Mouse (Mus musculus) hindbrain, embryonic 16.5 days (tissue): Measurements from ENCODE around the gene Lbhd2. TPM values are rescaled to one million over a fixed set of nuclear protein-coding genes. Genes with fewer than 3 reads are reported as not detected.
A peak's percentile ranks its signal among the peaks of the same experiment; 100 is the strongest.

Source experiments
- ATAC-seq: fragments of 200-750 bp; cut with Nextera tagmentation; 2 replicates; pipeline ENCODE4 v1.8.0; 2017; ENCODE audit warnings: moderate TSS enrichment, moderate library complexity
- H3K27ac ChIP-seq: fragments of 300-500 bp; sonication (generic); 2 replicates; pipeline ENCODE4 v1.5.1; 2014; ENCODE audit warnings: low read depth, mild to moderate bottlenecking, control low read depth, low read length, moderate library complexity
- H3K27me3 ChIP-seq: fragments of 300-500 bp; sonication (generic); replicated peaks from 2 replicates; pipeline ENCODE4 v1.6.1; 2014; ENCODE audit warnings: low read length; ENCODE audit not compliant: control insufficient read depth, insufficient read depth
- H3K36me3 ChIP-seq: fragments of 300-500 bp; sonication (generic); 2 replicates; pipeline ENCODE4 v1.6.1; 2014; ENCODE audit warnings: mild to moderate bottlenecking, low read length, moderate library complexity, mixed read lengths; ENCODE audit not compliant: control insufficient read depth, insufficient read depth
- H3K4me1 ChIP-seq: fragments of 300-500 bp; sonication (generic); 2 replicates; pipeline ENCODE4 v1.6.1; 2014; ENCODE audit warnings: low read depth, low read length; ENCODE audit not compliant: control insufficient read depth, insufficient read depth
- H3K4me2 ChIP-seq: fragments of 300-500 bp; sonication (generic); 2 replicates; pipeline ENCODE4 v1.6.1; 2014; ENCODE audit warnings: mild to moderate bottlenecking, low read length, control low read depth, moderate library complexity
- H3K4me3 ChIP-seq: fragments of 300-500 bp; sonication (generic); 2 replicates; pipeline ENCODE4 v1.5.1; 2014; ENCODE audit warnings: mild to moderate bottlenecking, low read length, control low read depth, moderate library complexity
- H3K9ac ChIP-seq: fragments of 300-500 bp; sonication (generic); 2 replicates; pipeline ENCODE4 v1.6.1; 2014; ENCODE audit warnings: low read depth, mild to moderate bottlenecking, control low read depth, low read length, moderate library complexity
- H3K9me3 ChIP-seq: fragments of 300-500 bp; sonication (generic); 2 replicates; pipeline ENCODE4 v1.6.1; 2014; ENCODE audit warnings: mild to moderate bottlenecking, low read length, moderate library complexity; ENCODE audit not compliant: control insufficient read depth
- WGBS: fragments of 180-500 bp; shearing (Covaris S2); extraction: QIAGEN DNeasy Blood & Tissue Kit; methylation state at CpG from one replicate; pipeline ENCODE4 v1.1.7; 2014; 5-methylcytosine and 5-hydroxymethylcytosine counted together
- polyA plus RNA-seq: library from polyadenylated mRNA; unstranded; fragments of >200 nt; fragmentation: Nextera tagmentation; extraction: Ambion mirVana; gene quantifications from 2 replicates; pipeline ENCODE4 v1.2.1, GENCODE M21; 2015

Lbhd2 gene
- polyA plus RNA-seq, result 2.5 and 3.3 TPM in 2 replicates

DNA sequence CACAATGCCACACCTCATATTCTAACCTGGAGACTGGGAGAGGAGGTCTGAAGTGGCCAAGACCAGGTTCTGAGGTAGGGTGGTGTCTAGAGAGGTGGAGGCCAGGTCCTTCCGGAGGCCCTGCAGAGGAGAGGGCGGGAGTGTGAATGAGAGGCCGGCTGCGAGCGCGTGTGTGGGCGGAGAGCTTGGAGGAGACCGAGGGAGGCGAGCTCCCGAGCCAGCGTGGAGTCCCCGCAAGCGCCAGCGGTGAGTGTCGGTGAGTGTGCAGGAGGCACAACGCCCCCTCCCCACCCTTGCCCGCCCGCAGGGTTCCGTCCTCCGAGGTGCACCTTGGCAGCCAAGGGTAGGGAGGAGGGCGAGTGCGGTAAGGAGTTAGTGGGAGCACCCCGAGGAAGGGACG, at the start of gene Lbhd2:
Gene Lbhd2 (plus strand): TSS at position 188 of the 400 bp plus-strand sequence.
- H3K4me3 ChIP-seq, result peak within 1 kb of the TSS; percentile 13; the same call in 1 of the 2 replicates
- peak within 1 kb of the TSS; percentile 42 for H3K4me2 ChIP-seq
- H3K27ac ChIP-seq, result no peak within 1 kb of the TSS
- 0 out of 2 replicates have a peak, but pooled peaks cover 2% of the 10 kb centered on the region for H3K9me3 ChIP-seq
- H3K27me3 ChIP-seq, result peaks cover 9% of the 10 kb centered on the region
- peak within 1 kb of the TSS; percentile 1; the same call in 1 of the 2 replicates for H3K9ac ChIP-seq
- no peak for ATAC-seq
- H3K36me3 ChIP-seq, result no peaks in the 10 kb centered on the region
- peaks cover 10% of the 10 kb centered on the region for H3K4me1 ChIP-seq
- 3% methylated on average over 23 of the region's 24 CpGs for WGBS

DNA sequence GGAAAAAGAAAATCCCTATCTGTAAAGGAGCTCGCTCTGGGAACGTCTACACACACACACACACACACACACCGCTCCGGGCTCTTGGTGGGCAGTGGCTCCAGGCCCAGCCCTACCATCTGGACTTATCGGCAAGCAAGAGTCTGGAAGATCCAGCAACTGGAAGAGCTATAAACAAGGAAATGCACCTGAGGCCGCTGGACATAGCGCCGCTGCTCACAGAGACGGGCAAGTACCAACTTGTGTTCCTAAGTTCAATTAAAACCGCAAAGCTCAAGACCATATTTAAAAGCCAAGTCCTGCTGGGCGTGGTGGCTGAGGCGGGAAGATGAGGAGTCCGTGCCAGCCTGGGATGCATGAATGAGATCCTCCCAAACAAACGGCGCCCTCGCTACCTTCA, 45.9 kb upstream of the Lbhd2 start:
- H3K9me3 ChIP-seq, result no peaks in the 10 kb centered on the region
- H3K27me3 ChIP-seq, result no peaks in the 10 kb centered on the region
- no peak overlapping the region for H3K9ac ChIP-seq
- H3K4me2 ChIP-seq, result no peak overlapping the region
- no peaks in the 10 kb centered on the region for H3K36me3 ChIP-seq
- H3K27ac ChIP-seq, result no peak overlapping the region
- peaks cover 17% of the 10 kb centered on the region for H3K4me1 ChIP-seq
- 80% methylated on average over 16 of the region's 16 CpGs for WGBS
- ATAC-seq, result peak; percentile 40; the same call in 1 of the 2 replicates
- no peak overlapping the region for H3K4me3 ChIP-seq

DNA sequence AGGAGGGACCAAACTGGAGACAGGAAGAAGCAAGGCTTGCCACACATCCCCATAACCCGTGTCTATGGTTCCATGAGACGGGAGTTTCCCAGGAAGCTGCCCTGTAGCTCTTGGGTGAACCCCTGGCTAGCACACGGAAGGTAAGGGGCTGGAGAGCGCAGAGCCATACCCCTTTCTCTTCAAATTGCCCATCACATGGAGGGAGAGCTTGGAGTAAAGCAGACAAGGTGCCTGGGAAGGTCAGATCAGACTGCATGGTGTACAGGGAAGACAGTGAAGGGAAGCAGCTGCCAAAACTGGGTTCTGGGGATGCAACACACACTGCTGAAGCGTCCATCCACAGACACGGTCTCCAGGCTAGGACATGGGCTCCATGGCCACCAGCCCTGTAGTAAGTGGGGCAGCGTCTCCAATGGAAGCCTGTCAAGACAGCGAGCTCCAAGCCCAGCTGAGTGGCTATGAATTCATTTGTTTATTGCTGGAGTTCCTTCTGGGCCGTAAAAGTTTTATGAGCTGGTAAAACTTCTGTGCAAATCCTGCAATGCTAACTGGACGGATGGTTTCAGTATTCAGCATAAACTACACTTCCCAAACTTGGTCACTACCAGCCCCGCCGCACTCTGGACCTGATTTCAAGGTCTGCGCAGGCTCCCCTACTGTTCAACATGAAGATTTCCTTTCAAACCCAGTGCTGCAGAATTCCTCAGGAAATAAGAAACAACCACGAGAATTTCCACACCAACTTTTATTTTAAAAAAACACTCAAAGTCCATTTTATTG, 45.1 kb upstream of the Lbhd2 start:
- H3K27ac ChIP-seq, result no peak overlapping the region
- H3K9me3 ChIP-seq, result no peaks in the 10 kb centered on the region
- H3K9ac ChIP-seq, result no peak overlapping the region
- no peaks in the 10 kb centered on the region for H3K27me3 ChIP-seq
- H3K36me3 ChIP-seq, result no peaks in the 10 kb centered on the region
- H3K4me2 ChIP-seq, result no peak overlapping the region
- 82% methylated on average over 14 of the region's 14 CpGs for WGBS
- peaks cover 14% of the 10 kb centered on the region for H3K4me1 ChIP-seq
- no peak overlapping the region for H3K4me3 ChIP-seq
- 0 out of 2 replicates have a peak, but pooled peaks have one; percentile 4 for ATAC-seq

DNA sequence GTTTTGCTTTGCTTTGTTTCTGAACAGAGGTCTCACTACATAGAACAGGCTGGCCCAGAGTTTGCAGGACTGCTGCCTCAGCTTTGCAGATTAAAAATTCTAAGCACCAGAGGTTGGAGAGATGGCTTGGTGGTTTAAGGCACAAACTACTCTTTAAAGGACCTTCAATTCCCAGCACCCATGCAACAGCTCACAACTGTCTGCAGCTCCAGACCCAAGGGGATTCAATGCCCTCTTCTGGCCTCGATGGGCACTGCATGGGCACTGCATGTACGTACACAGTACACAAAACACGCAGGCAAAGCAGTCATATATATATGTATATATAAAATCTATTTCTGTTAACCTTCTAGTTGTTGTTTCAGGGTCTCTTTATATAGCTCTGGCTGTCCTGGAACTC, 42.4 kb upstream of the Lbhd2 start:
- H3K27ac ChIP-seq, result no peak overlapping the region
- H3K36me3 ChIP-seq, result no peaks in the 10 kb centered on the region
- H3K27me3 ChIP-seq, result no peaks in the 10 kb centered on the region
- no peak overlapping the region for H3K4me3 ChIP-seq
- no peak overlapping the region for H3K9ac ChIP-seq
- peaks cover 17% of the 10 kb centered on the region for H3K4me1 ChIP-seq
- ATAC-seq, result no peak
- no peak overlapping the region for H3K4me2 ChIP-seq
- H3K9me3 ChIP-seq, result no peaks in the 10 kb centered on the region
- 90% methylated on average over 3 of the region's 3 CpGs for WGBS

DNA sequence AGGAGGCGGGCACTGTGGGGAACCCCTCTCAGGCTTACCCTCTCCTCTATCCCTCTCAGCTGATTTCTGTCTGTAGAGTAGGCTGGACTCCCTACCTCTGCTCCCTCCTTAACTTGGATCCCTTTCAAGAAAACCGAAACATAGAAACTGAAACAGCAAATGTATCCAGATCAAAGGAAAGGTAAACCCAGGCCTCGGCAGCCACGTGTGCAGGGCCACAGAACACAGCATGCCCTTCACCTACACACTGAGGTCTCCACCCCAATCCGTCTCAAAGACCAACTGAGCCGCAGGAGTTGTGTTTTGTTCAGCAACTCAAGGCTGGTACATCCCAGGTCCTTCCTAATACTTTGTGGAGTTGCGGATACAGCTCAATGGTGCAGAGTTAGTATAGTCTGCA, 39.5 kb upstream of the Lbhd2 start:
- H3K36me3 ChIP-seq, result no peaks in the 10 kb centered on the region
- 80% methylated on average over 7 of the region's 7 CpGs for WGBS
- no peak for ATAC-seq
- H3K27me3 ChIP-seq, result no peaks in the 10 kb centered on the region
- peaks cover 8% of the 10 kb centered on the region for H3K4me1 ChIP-seq
- no peak overlapping the region for H3K9ac ChIP-seq
- no peak overlapping the region for H3K27ac ChIP-seq
- H3K4me2 ChIP-seq, result no peak overlapping the region
- H3K4me3 ChIP-seq, result no peak overlapping the region
- H3K9me3 ChIP-seq, result no peaks in the 10 kb centered on the region

DNA sequence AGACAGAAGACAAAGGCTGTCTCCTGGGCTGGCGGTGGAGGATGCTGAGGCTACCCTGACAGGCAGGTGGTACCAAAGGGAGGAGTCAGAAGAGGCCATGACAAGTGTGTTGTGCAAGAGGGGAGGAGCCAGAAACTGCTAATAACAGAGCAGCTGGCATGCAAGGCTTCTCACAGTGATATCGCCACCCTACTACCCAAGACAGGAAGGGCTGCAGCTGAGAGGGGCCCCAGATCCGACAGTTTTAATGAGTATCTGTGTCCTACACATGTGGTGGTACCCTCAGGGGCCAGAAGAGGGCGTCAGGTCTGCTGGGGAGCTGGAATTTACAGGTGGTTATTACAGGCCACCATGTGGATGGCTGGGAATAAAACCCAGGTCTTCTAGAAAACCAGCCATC, 36.4 kb upstream of the Lbhd2 start:
- Histone ChIP-seq H3K4me3 (no peak overlapping the region), H3K36me3 (no peaks in the 10 kb centered on the region), H3K9ac (no peak overlapping the region), H3K9me3 (no peaks in the 10 kb centered on the region), H3K4me2 (no peak overlapping the region), H3K27ac (no peak overlapping the region), H3K4me1 (peaks cover 10% of the 10 kb centered on the region), H3K27me3 (no peaks in the 10 kb centered on the region)
- WGBS, result 57% methylated on average over 4 of the region's 4 CpGs
- peak; percentile 21; the same call in 1 of the 2 replicates for ATAC-seq

DNA sequence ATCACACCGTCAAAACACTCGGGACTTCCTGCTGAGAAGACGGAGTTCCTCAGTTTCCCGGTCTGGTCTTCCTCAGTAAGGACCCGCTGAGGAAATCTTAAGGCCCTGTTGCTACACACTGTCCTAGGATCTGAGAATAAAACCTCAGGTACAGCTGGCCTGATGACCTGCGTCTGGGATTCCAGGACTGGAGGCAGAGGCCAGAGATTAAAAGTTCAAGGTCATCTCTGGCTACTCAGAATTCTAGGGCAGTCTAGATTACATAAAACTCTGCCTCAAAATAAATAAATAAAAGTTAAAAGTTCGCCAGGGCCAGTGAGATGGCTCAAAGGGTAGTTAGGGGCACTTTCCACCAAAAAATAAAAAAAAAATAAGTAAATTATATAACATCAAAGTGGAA, 34.7 kb upstream of the Lbhd2 start:
- Histone ChIP-seq H3K9ac (no peak overlapping the region), H3K27me3 (no peaks in the 10 kb centered on the region), H3K9me3 (no peaks in the 10 kb centered on the region), H3K4me2 (no peak overlapping the region), H3K4me3 (no peak overlapping the region), H3K36me3 (no peaks in the 10 kb centered on the region), H3K4me1 (peaks cover 18% of the 10 kb centered on the region), H3K27ac (no peak overlapping the region)
- 87% methylated on average over 7 of the region's 7 CpGs for WGBS
- no peak for ATAC-seq

DNA sequence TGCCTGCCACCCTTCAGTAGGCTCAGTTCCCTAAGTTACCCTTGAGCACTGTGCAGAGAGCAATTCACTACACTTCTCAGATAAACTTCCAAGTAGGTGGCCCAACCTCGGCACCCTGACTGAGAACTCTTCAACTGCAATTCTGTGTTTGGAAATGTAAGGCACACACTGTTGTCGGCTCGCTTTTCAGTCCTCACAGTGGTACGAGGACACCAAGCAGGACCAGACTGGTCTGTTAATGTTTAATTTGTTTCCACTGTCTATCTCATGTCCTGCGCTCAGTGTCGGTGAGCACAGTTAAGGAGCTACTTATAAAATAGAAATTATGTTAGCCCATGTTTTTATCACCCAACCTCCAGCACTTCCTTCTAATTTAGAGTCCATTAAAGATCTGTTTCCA, 33.2 kb upstream of the Lbhd2 start:
- H3K27me3 ChIP-seq, result no peaks in the 10 kb centered on the region
- no peaks in the 10 kb centered on the region for H3K9me3 ChIP-seq
- ATAC-seq, result no peak
- H3K9ac ChIP-seq, result no peak overlapping the region
- 73% methylated on average over 6 of the region's 6 CpGs for WGBS
- no peaks in the 10 kb centered on the region for H3K36me3 ChIP-seq
- no peak overlapping the region for H3K4me3 ChIP-seq
- no peak overlapping the region for H3K4me2 ChIP-seq
- peaks cover 20% of the 10 kb centered on the region for H3K4me1 ChIP-seq
- H3K27ac ChIP-seq, result no peak overlapping the region

DNA sequence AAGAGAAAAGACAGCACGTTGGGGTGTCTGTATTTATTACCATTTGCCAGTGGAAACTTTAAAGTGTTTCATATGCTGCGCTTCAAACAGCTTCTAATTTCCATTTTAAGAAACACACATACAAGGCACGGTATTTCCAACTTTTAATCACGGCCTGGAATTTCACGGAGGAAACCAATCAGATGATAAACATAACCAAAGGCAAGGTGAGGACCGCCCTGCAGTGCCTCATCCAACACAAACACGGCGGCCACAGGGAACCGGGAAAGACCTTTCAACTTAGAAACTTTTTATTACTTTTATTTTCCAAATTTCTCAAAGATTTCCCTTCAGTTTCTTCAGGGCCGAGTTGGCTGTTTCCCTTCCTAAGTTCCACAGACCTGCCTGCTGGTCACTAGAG, 31.9 kb upstream of the Lbhd2 start:
- Histone ChIP-seq H3K36me3 (no peaks in the 10 kb centered on the region), H3K4me3 (no peak overlapping the region; the same call in 1 of the 2 replicates), H3K9ac (no peak overlapping the region), H3K27me3 (no peaks in the 10 kb centered on the region), H3K4me2 (peak overlapping the region; percentile 85), H3K9me3 (no peaks in the 10 kb centered on the region), H3K27ac (no peak overlapping the region), H3K4me1 (peaks cover 22% of the 10 kb centered on the region)
- 75% methylated on average over 10 of the region's 10 CpGs for WGBS
- ATAC-seq, result no peak
